Mouse (Mus musculus): ENCODE results near the gene Tbc1d22a.

GRCm38 (mm10) chr15:86507546-86507945, 293.3 kb downstream of the Tbc1d22a start:
- no peak for TF ChIP-seq EP300 (IDR thresholded peaks at IDR 0.05; ENCODE audit: low read depth)
- TF ChIP-seq CTCF (IDR thresholded peaks at IDR 0.05; ENCODE audit: low read depth) = no peak

Measured in heart, postnatal 0 days (tissue).